Mouse (Mus musculus) MEL (cell line): Measurements from ENCODE around the gene Trank1. TPM values are rescaled to one million over a fixed set of nuclear protein-coding genes. Genes with fewer than 3 reads are reported as not detected.

ENCODE experiments used
- DNase-seq: peaks from one replicate; pipeline ENCODE4 v3.0.0; 2011; ENCODE audit warnings: low read depth, low spot score
- H3K27ac ChIP-seq: 2 replicates; pipeline ENCODE4 v1.5.1; 2012; ENCODE audit warnings: low read depth, mild to moderate bottlenecking, control low read depth, low read length, moderate library complexity; ENCODE audit not compliant: control insufficient read depth
- H3K27me3 ChIP-seq, 2 experiments: fragments of 150-350 bp in 1 of 2; sonication (generic) in 1 of 2; 2 replicates each; pipeline ENCODE4 v1.6.1; 2012; ENCODE audit warnings: low read length in 2 of 2, mild to moderate bottlenecking in 2 of 2, improper control_type of control experiment in 1 of 2, moderate library complexity in 1 of 2; ENCODE audit not compliant: insufficient read depth in 2 of 2, control insufficient read depth in 1 of 2
- H3K36me3 ChIP-seq, 2 experiments: 2 replicates each; pipeline ENCODE4 v1.6.1; 2012 to 2014; ENCODE audit warnings: low read length in 2 of 2, improper control_type of control experiment in 1 of 2, inconsistent platforms in 1 of 2, mild to moderate bottlenecking in 1 of 2; ENCODE audit not compliant: insufficient read depth in 2 of 2, control insufficient read depth in 1 of 2
- H3K4me1 ChIP-seq, 2 experiments: fragments of 150-350 bp in 1 of 2; sonication (generic) in 1 of 2; 2 replicates each; pipeline ENCODE4 v1.6.1; 2012; ENCODE audit warnings: low read length in 2 of 2, improper control_type of control experiment in 1 of 2, mild to moderate bottlenecking in 1 of 2; ENCODE audit not compliant: insufficient read depth in 2 of 2, control insufficient read depth in 1 of 2
- H3K4me3 ChIP-seq, 2 experiments: fragments of 150-350 bp in 1 of 2; sonication (generic) in 1 of 2; 2 replicates each; pipeline ENCODE4 v1.5.1; 2012; ENCODE audit warnings: low read depth in 2 of 2, low read length in 2 of 2, mild to moderate bottlenecking in 2 of 2, moderate library complexity in 2 of 2, control low read depth in 1 of 2, improper control_type of control experiment in 1 of 2; ENCODE audit not compliant: control insufficient read depth in 1 of 2, insufficient read depth in 1 of 2
- H3K79me2 ChIP-seq: 2 replicates; pipeline ENCODE4 v1.6.1; 2012; ENCODE audit warnings: mild to moderate bottlenecking, low read length, moderate library complexity; ENCODE audit not compliant: control insufficient read depth, poor library complexity, insufficient read depth
- H3K9ac ChIP-seq: 2 replicates; pipeline ENCODE4 v1.6.1; 2012; ENCODE audit warnings: low read depth, mild to moderate bottlenecking, control low read depth, low read length, moderate library complexity; ENCODE audit not compliant: control insufficient read depth, poor library complexity, severe bottlenecking
- H3K9me3 ChIP-seq: fragments of 150-350 bp; sonication (generic); replicated peaks from 2 replicates; pipeline ENCODE4 v1.6.1; 2012; ENCODE audit warnings: mild to moderate bottlenecking, low read length, improper control_type of control experiment, moderate library complexity; ENCODE audit not compliant: insufficient read depth
- CHD1 ChIP-seq: IDR thresholded peaks from 2 replicates; pipeline ENCODE4 v1.6.1; 2012; ENCODE audit warnings: low read depth, mild to moderate bottlenecking, inconsistent platforms, low read length, improper control_type of control experiment
- E2F4 ChIP-seq: IDR thresholded peaks from 2 replicates; pipeline ENCODE4 v1.6.1; 2011; ENCODE audit warnings: low read depth, low read length, improper control_type of control experiment, borderline replicate concordance
- ELF1 ChIP-seq: IDR thresholded peaks from 2 replicates; pipeline ENCODE4 v1.6.1; 2014; ENCODE audit warnings: low read depth, mild to moderate bottlenecking, inconsistent platforms, low read length, improper control_type of control experiment, moderate library complexity
- EP300 ChIP-seq, 2 experiments: IDR thresholded peaks; 2 replicates each; pipeline ENCODE4 v1.6.1; 2011; ENCODE audit warnings: improper control_type of control experiment in 2 of 2, low read length in 2 of 2, low read depth in 1 of 2, mild to moderate bottlenecking in 1 of 2
- GABPA ChIP-seq: IDR thresholded peaks from 2 replicates; pipeline ENCODE4 v1.6.1; 2012; ENCODE audit warnings: low read depth, mild to moderate bottlenecking, inconsistent platforms, low read length, improper control_type of control experiment, moderate library complexity
- GATA1 ChIP-seq: IDR thresholded peaks from 2 replicates; pipeline ENCODE4 v1.6.1; 2011; ENCODE audit warnings: low read depth, low read length, improper control_type of control experiment
- MAFK ChIP-seq: IDR thresholded peaks from 2 replicates; pipeline ENCODE4 v1.6.1; 2011; ENCODE audit warnings: low read depth, mild to moderate bottlenecking, low read length, improper control_type of control experiment, borderline replicate concordance
- MAX ChIP-seq: IDR thresholded peaks from 2 replicates; pipeline ENCODE4 v1.6.1; 2011; ENCODE audit warnings: low read length, improper control_type of control experiment
- MEF2A ChIP-seq: IDR thresholded peaks from 2 replicates; pipeline ENCODE4 v1.6.1; 2014; ENCODE audit warnings: low read depth, mild to moderate bottlenecking, inconsistent platforms, low read length, improper control_type of control experiment; ENCODE audit not compliant: poor library complexity, insufficient replicate concordance, severe bottlenecking; ENCODE audit errors: extremely low read depth
- MYB ChIP-seq: IDR thresholded peaks from 2 replicates; pipeline ENCODE4 v1.6.1; 2011; ENCODE audit warnings: mild to moderate bottlenecking, low read depth, low read length, improper control_type of control experiment
- MYC ChIP-seq: IDR thresholded peaks from 2 replicates; pipeline ENCODE4 v1.6.1; 2011; ENCODE audit warnings: low read depth, mild to moderate bottlenecking, low read length, improper control_type of control experiment, moderate library complexity
- NELFE ChIP-seq: IDR thresholded peaks from 2 replicates; pipeline ENCODE4 v1.6.1; 2011; ENCODE audit warnings: low read depth, low read length, improper control_type of control experiment
- NRF1 ChIP-seq: IDR thresholded peaks from 2 replicates; pipeline ENCODE4 v1.6.1; 2014; ENCODE audit warnings: low read depth, mild to moderate bottlenecking, inconsistent platforms, low read length, improper control_type of control experiment, moderate library complexity; ENCODE audit not compliant: poor library complexity, insufficient read depth, severe bottlenecking
- POLR2A ChIP-seq, 2 experiments: IDR thresholded peaks; 2 replicates each; pipeline ENCODE4 v1.6.1; 2011 to 2012; ENCODE audit warnings: low read length in 2 of 2, mild to moderate bottlenecking in 2 of 2, control low read depth in 1 of 2, improper control_type of control experiment in 1 of 2, low read depth in 1 of 2, moderate library complexity in 1 of 2; ENCODE audit not compliant: control insufficient read depth in 1 of 2, insufficient read depth in 1 of 2, poor library complexity in 1 of 2
- POLR2AphosphoS2 ChIP-seq: IDR thresholded peaks from 2 replicates; pipeline ENCODE4 v1.6.1; 2011; ENCODE audit warnings: low read length, improper control_type of control experiment
- POLR2AphosphoS5 ChIP-seq: IDR thresholded peaks from 2 replicates; pipeline ENCODE4 v1.6.1; 2012; ENCODE audit warnings: low read depth, borderline replicate concordance, mild to moderate bottlenecking, inconsistent platforms, low read length, moderate library complexity, mixed read lengths
- RAD21 ChIP-seq: IDR thresholded peaks from 2 replicates; pipeline ENCODE4 v1.6.1; 2011; ENCODE audit warnings: mild to moderate bottlenecking, low read depth, low read length, improper control_type of control experiment
- SMC3 ChIP-seq: IDR thresholded peaks from 2 replicates; pipeline ENCODE4 v1.6.1; 2011; ENCODE audit warnings: low read depth, low read length, improper control_type of control experiment
- TAL1 ChIP-seq: IDR thresholded peaks from 2 replicates; pipeline ENCODE4 v1.6.1; 2012; ENCODE audit warnings: mild to moderate bottlenecking, inconsistent platforms, low read length, moderate library complexity, mixed read lengths
- TBP ChIP-seq: IDR thresholded peaks from 2 replicates; pipeline ENCODE4 v1.8.0; 2011; ENCODE audit warnings: low read depth, low read length, improper control_type of control experiment
- TCF12 ChIP-seq: IDR thresholded peaks from 2 replicates; pipeline ENCODE4 v1.6.1; 2014; ENCODE audit warnings: low read depth, mild to moderate bottlenecking, inconsistent platforms, low read length, improper control_type of control experiment, moderate library complexity
- USF1 ChIP-seq: IDR thresholded peaks from 2 replicates; pipeline ENCODE4 v1.6.1; 2014; ENCODE audit warnings: low read depth, mild to moderate bottlenecking, inconsistent platforms, low read length, improper control_type of control experiment, moderate library complexity
- ZC3H11A ChIP-seq: IDR thresholded peaks from 2 replicates; pipeline ENCODE4 v1.6.1; 2012; ENCODE audit warnings: low read depth, mild to moderate bottlenecking, inconsistent platforms, low read length, improper control_type of control experiment
- ZKSCAN1 ChIP-seq: IDR thresholded peaks from 2 replicates; pipeline ENCODE4 v1.6.1; 2012; ENCODE audit warnings: low read depth, mild to moderate bottlenecking, inconsistent platforms, low read length, improper control_type of control experiment, moderate library complexity
- ZMIZ1 ChIP-seq: IDR thresholded peaks from 2 replicates; pipeline ENCODE4 v1.6.1; 2012; ENCODE audit warnings: low read depth, mild to moderate bottlenecking, inconsistent platforms, low read length, improper control_type of control experiment, moderate library complexity
- ZNF384 ChIP-seq: IDR thresholded peaks from 2 replicates; pipeline ENCODE4 v1.6.1; 2012; ENCODE audit warnings: low read depth, mild to moderate bottlenecking, inconsistent platforms, low read length, improper control_type of control experiment
- polyA plus RNA-seq, 2 experiments: library from polyadenylated mRNA; stranded (reverse) in 1 of 2; unstranded in 1 of 2; fragments of >175 nt in 1 of 2; fragments of >200 nt in 1 of 2; gene quantifications; 2 replicates each; pipeline versions ENCODE4 v1.2.1 to v1.2.4; 2012; ENCODE audit warnings: low replicate concordance in 2 of 2, low read depth in 1 of 2; ENCODE audit not compliant: insufficient read length in 2 of 2, insufficient read depth in 1 of 2, missing spikeins in 1 of 2
- total RNA-seq: library from RNA; depleted of rRNA; stranded (reverse); fragments of 300-350 nt; gene quantifications from 2 replicates; pipeline ENCODE4 v1.2.3, GENCODE M21; 2012

Gene Trank1
- total and polyA plus RNA-seq, 3 experiments, result not detected

- TF ChIP-seq ZC3H11A, result peak; percentile 83
- TF ChIP-seq TBP, result peak; percentile 71; the same call in 1 of the 2 replicates
- TF ChIP-seq MYB, result no peak
- TF ChIP-seq USF1, result no peak
- no peak for TF ChIP-seq TAL1
- no peak for TF ChIP-seq ELF1
- TF ChIP-seq GATA1, result no peak
- TF ChIP-seq MYC, result no peak
- no peak for TF ChIP-seq POLR2AphosphoS5
- TF ChIP-seq TCF12, result 0 out of 2 replicates have a peak, but pooled peaks have one; percentile 16
- no peak for TF ChIP-seq ZKSCAN1
- no peak; a peak in 1 of 4 replicates for TF ChIP-seq EP300 (IDR thresholded peaks at IDR 0.05; ENCODE audit: low read depth in 1 of 2, low read length in 2 of 2)
- no peak for TF ChIP-seq NRF1
- TF ChIP-seq RAD21, result peak; percentile 68
- TF ChIP-seq NELFE, result peak; percentile 43; the same call in 1 of the 2 replicates
- TF ChIP-seq MAFK, result no peak
- no peak for TF ChIP-seq ZNF384
- no peak for TF ChIP-seq GABPA
- TF ChIP-seq MAX, result no peak
- no peak for TF ChIP-seq MEF2A
- no peak for TF ChIP-seq POLR2AphosphoS2
- TF ChIP-seq POLR2A (IDR thresholded peaks at IDR 0.05; ENCODE audit: control insufficient read depth in 1 of 2, insufficient read depth in 1 of 2, low read depth in 1 of 2, low read length in 2 of 2, poor library complexity in 1 of 2), result peak; percentile 2 to 47; a peak in 1 of 4 replicates
Observed at GRCm38 (mm10) chr9:111289832-111290339, 21.7 kb upstream of the Trank1 start (continued).

GRCm38 (mm10) chr9:111290539-111291100 lies 20.9 kb upstream of the Trank1 start:
- no peaks in the 10 kb centered on the region for H3K79me2 ChIP-seq
- no peaks in the 10 kb centered on the region for H3K9me3 ChIP-seq
- no peaks in the 10 kb centered on the region for H3K4me1 ChIP-seq
- H3K27ac ChIP-seq, result no peak overlapping the region
- 0 out of 4 replicates have a peak, but pooled peaks cover 0 to 3% of the 10 kb centered on the region in 2 experiments for H3K36me3 ChIP-seq
- no peaks in the 10 kb centered on the region; a peak in 1 of 4 replicates for H3K27me3 ChIP-seq
- TF ChIP-seq TCF12 (no peak), NELFE (no peak), MYB (no peak), ZC3H11A (no peak), E2F4 (no peak), CHD1 (no peak), ELF1 (no peak), SMC3 (no peak), ZKSCAN1 (no peak), ZMIZ1 (no peak), NRF1 (no peak), MAX (no peak)
- DNase-seq, result no peak
- no peak overlapping the region for H3K4me3 ChIP-seq
- no peak overlapping the region for H3K9ac ChIP-seq
